Mouse (Mus musculus) heart, embryonic 12.5 days (tissue): ENCODE results near the gene Trim32. TPM values are rescaled to one million over a fixed set of nuclear protein-coding genes. Genes with fewer than 3 reads are reported as not detected.

Experiments
- ATAC-seq: fragments of 200-750 bp; cut with Nextera tagmentation; 2 replicates; pipeline ENCODE4 v1.8.0; 2017; ENCODE audit warnings: moderate TSS enrichment, moderate library complexity; ENCODE audit not compliant: insufficient number of reproducible peaks, low FRiP score
- H3K27ac ChIP-seq: fragments of 300-500 bp; sonication (generic); 2 replicates; pipeline ENCODE4 v1.5.1; 2016; ENCODE audit warnings: mild to moderate bottlenecking, moderate library complexity; ENCODE audit not compliant: poor library complexity, severe bottlenecking
- H3K27me3 ChIP-seq: fragments of 300-500 bp; sonication (generic); replicated peaks from 2 replicates; pipeline ENCODE4 v1.6.1; 2016; ENCODE audit warnings: mild to moderate bottlenecking, moderate library complexity
- H3K36me3 ChIP-seq: fragments of 300-500 bp; sonication (generic); 2 replicates; pipeline ENCODE4 v1.6.1; 2016; ENCODE audit warnings: mild to moderate bottlenecking, moderate library complexity
- H3K4me1 ChIP-seq: fragments of 300-500 bp; sonication (generic); replicated peaks from 2 replicates; pipeline ENCODE4 v1.6.1; 2016; ENCODE audit warnings: mild to moderate bottlenecking
- H3K4me2 ChIP-seq: fragments of 300-500 bp; sonication (generic); 2 replicates; pipeline ENCODE4 v1.6.1; 2016; ENCODE audit warnings: mild to moderate bottlenecking, moderate library complexity
- H3K4me3 ChIP-seq: fragments of 300-500 bp; sonication (generic); 2 replicates; pipeline ENCODE4 v1.5.1; 2016; ENCODE audit warnings: mild to moderate bottlenecking
- H3K9ac ChIP-seq: fragments of 300-500 bp; sonication (generic); 2 replicates; pipeline ENCODE4 v1.6.1; 2016; ENCODE audit warnings: mild to moderate bottlenecking, moderate library complexity
- H3K9me3 ChIP-seq: fragments of 300-500 bp; sonication (generic); replicated peaks from 2 replicates; pipeline ENCODE4 v1.6.1; 2016; ENCODE audit warnings: mild to moderate bottlenecking, moderate library complexity
- WGBS: fragments of 180-500 bp; shearing (Covaris S2); methylation state at CpG from one replicate; pipeline ENCODE4 v1.1.7; 2016; 5-methylcytosine and 5-hydroxymethylcytosine counted together
- polyA plus RNA-seq: library from polyadenylated mRNA; unstranded; fragments of >200 nt; fragmentation: Nextera tagmentation; extraction: Ambion mirVana; gene quantifications from 2 replicates; pipeline ENCODE4 v1.2.1, GENCODE M21; 2016

Gene Trim32
- polyA plus RNA-seq, 1 experiment from 2014 or later, result 37.3 TPM

- no peak overlapping the region for H3K4me3 ChIP-seq
- no peak overlapping the region for H3K9ac ChIP-seq
- peaks cover 47% of the 10 kb centered on the region for H3K36me3 ChIP-seq
- H3K27me3 ChIP-seq, result no peaks in the 10 kb centered on the region
- H3K27ac ChIP-seq, result no peak overlapping the region
- no peaks in the 10 kb centered on the region for H3K9me3 ChIP-seq
- peaks cover 17% of the 10 kb centered on the region; the same call in 1 of the 2 replicates for H3K4me1 ChIP-seq
- WGBS, result 95% methylated on average over 14 of the region's 14 CpGs
- no peak overlapping the region for H3K4me2 ChIP-seq
- no peak for ATAC-seq
These were observed 8.3 kb downstream of the Trim32 start for GRCm38 (mm10) chr4:65613135-65613534.

- ATAC-seq, result no peak
These were observed 15.3 kb downstream of the Trim32 start for GRCm38 (mm10) chr4:65620125-65620524.

GRCm38 (mm10) chr4:65638231-65638630, 33.4 kb downstream of the Trim32 start:
- Histone ChIP-seq H3K9ac (no peak overlapping the region), H3K36me3 (no peaks in the 10 kb centered on the region), H3K27me3 (no peaks in the 10 kb centered on the region), H3K27ac (no peak overlapping the region), H3K4me3 (no peak overlapping the region), H3K4me2 (no peak overlapping the region), H3K9me3 (0 out of 2 replicates have a peak, but pooled peaks cover 4% of the 10 kb centered on the region), H3K4me1 (no peaks in the 10 kb centered on the region)
- WGBS, result 67% methylated on average over 3 of the region's 3 CpGs
- ATAC-seq, result no peak

More at GRCm38 (mm10) chr4:65620125-65620524, 15.3 kb downstream of the Trim32 start:
- Histone ChIP-seq H3K27ac (no peak overlapping the region), H3K9me3 (no peaks in the 10 kb centered on the region), H3K4me2 (no peak overlapping the region), H3K9ac (no peak overlapping the region), H3K4me1 (no peaks in the 10 kb centered on the region), H3K27me3 (no peaks in the 10 kb centered on the region), H3K4me3 (no peak overlapping the region), H3K36me3 (peaks cover 34% of the 10 kb centered on the region)
- 76% methylated on average over 3 of the region's 3 CpGs for WGBS

GRCm38 (mm10) chr4:65642611-65643010, 37.8 kb downstream of the Trim32 start:
- 73% methylated on average over 5 of the region's 5 CpGs for WGBS
- Histone ChIP-seq H3K9ac (no peak overlapping the region), H3K4me2 (no peak overlapping the region), H3K27me3 (no peaks in the 10 kb centered on the region), H3K9me3 (0 out of 2 replicates have a peak, but pooled peaks cover 4% of the 10 kb centered on the region), H3K4me1 (no peaks in the 10 kb centered on the region), H3K36me3 (no peaks in the 10 kb centered on the region), H3K27ac (no peak overlapping the region), H3K4me3 (no peak overlapping the region)
- ATAC-seq, result no peak

- Histone ChIP-seq H3K36me3 (no peaks in the 10 kb centered on the region), H3K9me3 (no peaks in the 10 kb centered on the region), H3K4me2 (no peak overlapping the region), H3K27me3 (no peaks in the 10 kb centered on the region), H3K4me1 (peaks cover 10% of the 10 kb centered on the region; the same call in 1 of the 2 replicates), H3K4me3 (no peak overlapping the region), H3K27ac (no peak overlapping the region), H3K9ac (no peak overlapping the region)
- ATAC-seq, result no peak
- 0% methylated on average over 2 of the region's 2 CpGs for WGBS
These were observed 49.9 kb downstream of the Trim32 start for GRCm38 (mm10) chr4:65654723-65655122.

GRCm38 (mm10) chr4:65663176-65663575, 58.4 kb downstream of the Trim32 start:
- no peaks in the 10 kb centered on the region for H3K9me3 ChIP-seq
- no peaks in the 10 kb centered on the region for H3K4me1 ChIP-seq
- WGBS, result 82% methylated on average over 6 of the region's 6 CpGs
- no peak overlapping the region for H3K9ac ChIP-seq
- no peak overlapping the region for H3K4me3 ChIP-seq
- no peaks in the 10 kb centered on the region for H3K36me3 ChIP-seq
- H3K27ac ChIP-seq, result no peak overlapping the region
- H3K4me2 ChIP-seq, result no peak overlapping the region
- ATAC-seq, result no peak
- no peaks in the 10 kb centered on the region for H3K27me3 ChIP-seq
